Mouse (Mus musculus): ENCODE measurements around the gene Atf6b. TPM values are rescaled to one million over a fixed set of nuclear protein-coding genes. Genes with fewer than 3 reads are reported as not detected.

Atf6b gene
- total RNA-seq, 2 experiments from 2014 or later, result 15.6 to 17.8 TPM

DNA sequence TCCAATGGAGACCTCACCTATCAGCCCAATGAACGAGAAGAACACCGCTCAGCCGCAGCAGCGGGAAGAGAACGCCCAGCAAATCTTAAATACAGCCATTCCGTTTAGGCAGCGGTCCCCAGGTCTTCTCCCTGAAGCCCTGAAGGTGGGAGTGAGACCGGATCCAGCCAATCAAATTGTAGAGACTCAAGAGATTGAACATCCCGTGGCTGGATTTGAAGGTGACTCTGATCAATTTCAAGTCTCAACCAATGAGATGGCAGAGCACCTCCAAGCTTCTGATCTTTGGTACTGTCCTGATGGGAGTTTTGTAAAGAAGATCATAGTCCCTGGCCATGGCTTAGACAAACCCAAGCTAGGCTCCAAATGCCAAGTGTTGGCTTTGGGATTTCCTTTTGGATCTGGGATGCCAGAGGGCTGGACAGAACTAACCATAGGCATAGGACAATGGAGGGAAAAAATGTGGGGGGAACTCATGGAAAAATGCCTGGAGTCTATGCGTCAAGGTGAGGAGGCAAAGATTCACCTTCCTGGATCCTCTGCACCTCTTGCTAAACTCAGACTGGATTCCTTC is 1.6 kb upstream of the Atf6b start:
- intact Hi-C loops (cut with DNase I), result no loop called here
- no peak for DNase-seq (ENCODE audit: low spot score)

DNA sequence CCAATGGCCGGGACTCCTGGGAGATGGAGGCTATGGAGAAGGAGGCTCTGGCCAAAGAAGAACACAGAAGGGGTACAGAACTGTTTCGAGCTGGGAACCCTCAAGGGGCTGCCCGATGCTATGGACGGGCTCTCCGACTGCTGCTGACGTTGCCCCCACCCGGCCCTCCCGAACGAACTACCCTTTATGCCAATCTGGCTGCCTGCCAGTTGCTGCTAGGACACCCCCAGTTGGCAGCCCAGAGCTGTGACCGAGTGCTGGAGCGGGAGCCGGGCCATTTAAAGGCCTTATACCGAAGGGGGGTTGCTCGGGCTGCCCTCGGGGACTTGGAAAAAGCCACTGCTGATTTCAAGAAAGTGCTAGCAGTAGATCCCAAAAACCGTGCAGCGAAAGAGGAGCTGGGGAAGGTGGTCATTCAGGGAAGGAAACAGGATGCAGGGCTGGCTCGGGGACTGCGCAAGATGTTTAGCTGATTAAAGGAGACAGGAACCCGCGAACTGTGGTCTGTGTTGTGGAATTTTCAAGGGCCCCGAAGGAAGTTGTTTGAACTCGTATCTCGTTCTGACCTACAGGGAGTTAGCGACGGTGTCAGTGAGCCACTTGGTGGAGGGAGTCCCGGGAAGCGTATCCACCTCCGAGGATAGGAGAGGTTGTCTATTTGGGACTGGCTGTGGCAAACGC is 975 bp upstream of the Atf6b start:
- intact Hi-C loops (cut with DNase I), result no loop called here
- DNase-seq (ENCODE audit: low spot score), result no peak

DNA sequence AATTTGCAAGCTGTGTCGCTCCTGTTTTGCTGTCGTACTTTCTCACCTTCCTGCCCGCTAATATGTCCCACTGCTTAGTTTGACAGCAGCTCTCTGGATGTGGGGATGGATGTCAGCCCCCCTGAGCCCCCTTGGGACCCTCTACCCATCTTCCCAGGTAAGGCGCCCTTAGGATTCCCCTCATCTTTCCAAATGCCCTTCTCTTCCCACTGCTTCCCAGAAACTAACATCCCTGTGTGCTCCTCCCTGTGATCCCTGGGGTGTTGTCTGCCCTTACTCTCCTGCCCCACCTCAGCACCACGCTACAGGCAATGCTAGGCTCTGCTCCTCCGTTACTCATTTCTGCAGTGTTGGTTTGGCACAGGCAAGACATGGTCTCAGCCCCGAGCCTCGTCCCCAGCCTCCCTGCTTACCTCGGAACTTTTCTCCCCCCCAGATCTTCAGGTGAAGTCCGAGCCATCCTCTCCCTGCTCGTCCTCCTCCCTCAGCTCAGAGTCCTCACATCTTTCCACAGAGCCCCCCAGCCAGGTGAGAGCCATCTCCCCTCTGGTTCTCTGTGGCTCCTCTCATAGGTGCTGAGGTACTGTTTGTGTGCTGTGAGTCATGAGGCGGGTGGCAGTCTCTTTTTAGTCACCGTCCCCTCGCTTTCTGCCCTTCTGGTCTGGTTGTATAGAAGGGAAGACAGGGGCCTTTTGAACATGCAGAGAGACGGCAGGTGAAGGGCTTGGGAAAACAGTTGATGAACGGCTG is 1.4 kb downstream of the Atf6b start:
- intact Hi-C loops (cut with DNase I), result no loop called here
- DNase-seq (ENCODE audit: low spot score), result no peak

DNA sequence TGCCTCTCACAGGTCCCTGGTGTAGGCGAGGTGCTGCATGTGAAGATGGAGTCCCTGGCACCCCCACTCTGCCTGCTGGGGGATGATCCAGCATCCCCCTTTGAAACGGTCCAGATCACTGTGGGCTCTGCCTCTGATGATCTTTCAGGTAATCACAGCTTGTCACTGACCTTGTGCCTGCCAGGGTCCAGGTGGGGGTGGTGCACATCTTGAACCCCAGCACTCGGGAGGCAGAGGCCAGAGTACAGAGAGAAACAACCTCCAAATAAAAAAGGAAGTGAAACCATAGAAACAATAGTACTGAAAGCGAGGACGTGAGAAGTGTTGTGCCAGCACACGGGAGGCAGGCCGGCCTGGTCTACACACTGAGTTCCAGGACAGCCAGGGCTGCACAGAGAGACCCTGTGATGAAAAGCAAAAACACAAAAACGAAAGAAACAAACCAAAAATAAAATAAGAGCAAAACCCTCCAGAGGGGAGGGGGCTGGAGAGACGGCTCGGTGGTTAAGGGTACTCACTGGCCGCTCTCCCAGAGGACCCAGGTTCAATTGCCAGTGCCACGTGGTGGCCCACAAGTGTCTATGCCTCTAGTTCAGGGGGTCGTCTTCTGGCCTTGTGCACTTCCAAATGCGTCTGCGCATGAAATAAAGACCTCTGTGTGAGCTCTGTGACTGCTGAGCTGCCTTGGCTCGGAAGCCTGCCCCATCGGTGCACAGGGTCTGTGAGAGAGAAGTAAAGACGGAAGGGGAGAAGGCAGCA is 2.3 kb downstream of the Atf6b start:
- intact Hi-C loops (cut with DNase I), result no loop called here
- DNase-seq (ENCODE audit: low spot score), result no peak

DNA sequence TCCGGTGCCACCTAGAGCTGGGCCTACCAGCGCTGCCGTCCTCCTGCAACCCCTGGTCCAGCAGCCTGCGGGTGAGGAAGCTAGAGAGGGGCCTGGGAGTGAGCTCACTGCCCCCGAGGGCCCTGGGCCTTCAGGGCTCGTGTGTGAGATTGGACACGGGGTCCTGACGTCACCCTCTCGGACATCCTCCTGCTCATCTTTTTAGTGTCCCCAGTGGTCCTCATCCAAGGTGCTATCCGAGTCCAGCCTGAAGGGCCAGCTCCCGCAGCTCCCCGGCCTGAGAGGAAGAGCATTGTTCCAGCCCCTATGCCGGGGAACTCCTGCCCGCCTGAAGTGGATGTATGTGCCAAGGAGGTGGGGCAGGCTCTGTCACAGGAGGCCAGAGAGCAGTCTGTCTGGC is 3.8 kb downstream of the Atf6b start:
- DNase-seq (ENCODE audit: low spot score), result no peak
- intact Hi-C loops (cut with DNase I), result loop anchor here (5.0 kb wide), 1 partner anchor 162 kb away; no protein-coding TSS in a partner anchor

DNA sequence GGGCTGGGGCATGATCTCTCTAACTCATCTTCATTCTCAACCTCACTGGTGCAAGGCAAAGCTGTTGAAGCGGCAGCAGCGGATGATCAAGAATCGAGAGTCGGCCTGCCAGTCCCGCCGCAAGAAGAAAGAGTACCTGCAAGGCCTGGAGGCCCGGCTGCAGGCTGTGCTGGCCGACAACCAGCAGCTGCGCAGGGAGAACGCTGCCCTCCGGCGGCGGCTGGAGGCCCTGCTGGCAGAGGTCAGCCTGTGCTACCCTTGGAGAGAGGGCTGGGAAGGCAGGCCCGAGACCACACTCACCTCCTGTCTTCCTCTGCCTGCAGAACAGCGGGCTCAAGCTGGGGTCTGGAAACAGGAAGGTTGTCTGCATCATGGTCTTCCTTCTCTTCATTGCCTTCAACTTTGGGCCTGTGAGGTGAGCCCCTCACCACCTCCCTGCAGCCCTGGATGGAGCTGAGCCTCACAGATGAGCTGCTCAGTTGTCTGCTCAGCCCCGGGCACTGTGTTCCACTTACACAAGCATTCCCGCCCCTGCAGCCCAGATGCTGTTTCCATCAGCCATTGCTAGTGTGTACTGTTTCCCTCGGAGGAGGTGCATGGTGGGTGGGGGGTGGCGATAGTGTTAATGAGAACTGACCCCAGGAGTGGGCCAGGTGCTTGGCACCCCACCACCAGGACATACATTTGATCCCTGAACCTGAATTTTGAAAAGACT is 4.7 kb downstream of the Atf6b start:
- no peak for DNase-seq (ENCODE audit: low spot score)

DNA sequence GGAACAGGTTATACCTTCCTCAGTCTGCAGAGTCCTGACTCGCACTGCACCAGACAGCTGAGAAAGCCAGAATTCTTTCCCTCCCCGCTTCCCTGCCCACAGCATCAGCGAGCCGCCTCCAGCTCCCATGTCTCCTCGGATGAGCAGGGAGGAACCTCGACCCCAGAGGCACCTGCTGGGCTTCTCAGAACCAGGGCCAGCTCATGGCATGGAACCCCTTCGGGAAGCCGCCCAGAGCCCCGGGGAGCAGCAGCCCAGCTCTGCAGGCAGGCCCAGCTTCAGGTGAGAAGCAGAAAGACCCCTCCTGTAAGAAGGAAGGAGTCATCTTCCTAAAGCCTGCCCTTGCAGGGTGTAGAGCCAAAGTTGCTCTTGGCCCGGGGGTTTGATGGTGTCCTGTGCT is 5.6 kb downstream of the Atf6b start:
- DNase-seq (ENCODE audit: low spot score), result no peak
- intact Hi-C loops (cut with DNase I), result loop anchor here (2.0 to 5.0 kb wide), 2 partner anchors 60 to 160 kb away; no protein-coding TSS in a partner anchor

More for the DNA sequence above, 4.7 kb downstream of the Atf6b start:
- intact Hi-C loops (cut with DNase I), result loop anchor here (2.0 to 5.0 kb wide), 2 partner anchors 61 to 161 kb away; no protein-coding TSS in a partner anchor

DNA sequence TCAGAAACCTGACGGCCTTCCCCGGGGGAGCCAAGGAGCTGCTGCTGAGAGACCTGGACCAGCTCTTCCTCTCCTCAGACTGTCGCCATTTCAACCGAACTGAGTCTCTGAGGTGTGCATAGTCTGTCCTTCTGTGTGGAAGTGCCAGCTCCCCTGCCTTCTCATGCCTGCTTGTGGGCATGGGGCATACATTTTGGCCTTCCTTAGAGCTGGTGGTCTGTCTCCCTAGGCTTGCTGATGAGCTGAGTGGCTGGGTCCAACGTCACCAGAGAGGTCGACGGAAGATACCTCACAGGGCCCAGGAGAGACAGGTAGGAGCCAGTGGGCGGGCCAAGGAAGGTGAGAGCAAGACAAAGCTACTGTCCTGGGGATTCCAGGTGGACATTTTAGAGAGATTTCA is 6.0 kb downstream of the Atf6b start:
- no peak for DNase-seq (ENCODE audit: low spot score)
- intact Hi-C loops (cut with DNase I), result loop anchor here (2.0 to 5.0 kb wide), 2 partner anchors 60 to 159 kb away; no protein-coding TSS in a partner anchor

DNA sequence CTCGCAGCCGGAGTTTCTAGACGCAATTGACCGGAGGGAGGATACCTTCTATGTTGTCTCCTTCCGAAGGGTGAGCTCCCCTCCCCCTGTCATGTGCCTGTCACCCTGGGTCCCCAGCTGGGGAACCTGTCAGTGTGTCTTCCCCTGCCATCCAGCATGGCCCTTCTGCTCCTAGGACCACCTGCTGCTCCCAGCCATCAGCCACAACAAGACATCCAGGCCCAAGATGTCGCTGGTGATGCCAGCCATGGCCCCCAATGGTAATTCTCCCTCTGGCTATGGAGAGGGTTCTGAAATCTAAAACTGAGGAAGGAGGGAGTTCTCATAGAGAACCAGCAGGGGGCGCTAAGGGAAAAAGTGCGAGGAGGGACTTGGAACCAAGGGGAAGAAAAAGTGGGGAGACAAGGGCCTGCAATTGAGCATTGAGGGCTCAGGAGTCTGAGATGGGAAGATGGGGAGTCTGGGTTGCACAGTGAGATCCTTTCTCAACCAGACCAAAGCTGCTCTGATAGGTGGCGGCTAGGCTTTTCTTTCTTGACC is 6.9 kb downstream of the Atf6b start:
- intact Hi-C loops (cut with DNase I), result loop anchor here (2.0 to 5.0 kb wide), 2 partner anchors 59 to 158 kb away; no protein-coding TSS in a partner anchor
- DNase-seq (ENCODE audit: low spot score), result no peak

DNA sequence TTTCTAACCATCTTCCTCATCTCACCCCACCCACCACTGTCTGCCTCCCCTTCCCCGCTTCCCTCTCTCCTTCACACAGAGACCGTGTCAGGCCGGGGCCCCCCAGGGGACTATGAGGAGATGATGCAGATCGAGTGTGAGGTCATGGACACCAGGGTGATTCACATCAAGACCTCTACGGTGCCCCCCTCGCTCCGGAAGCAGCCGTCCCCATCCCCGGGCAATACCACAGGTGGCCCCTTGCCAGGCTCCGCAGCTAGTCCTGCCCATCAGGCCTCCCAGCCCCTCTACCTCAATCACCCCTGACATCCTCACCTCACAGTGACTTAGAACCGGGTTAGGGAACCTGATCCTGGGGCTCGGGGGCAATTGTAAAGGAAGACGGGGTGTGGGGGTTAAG is 7.4 kb downstream of the Atf6b start:
- intact Hi-C loops (cut with DNase I), result loop anchor here (5.0 kb wide), 1 partner anchor 158 kb away; no protein-coding TSS in a partner anchor
- DNase-seq (ENCODE audit: low spot score), result no peak

DNA sequence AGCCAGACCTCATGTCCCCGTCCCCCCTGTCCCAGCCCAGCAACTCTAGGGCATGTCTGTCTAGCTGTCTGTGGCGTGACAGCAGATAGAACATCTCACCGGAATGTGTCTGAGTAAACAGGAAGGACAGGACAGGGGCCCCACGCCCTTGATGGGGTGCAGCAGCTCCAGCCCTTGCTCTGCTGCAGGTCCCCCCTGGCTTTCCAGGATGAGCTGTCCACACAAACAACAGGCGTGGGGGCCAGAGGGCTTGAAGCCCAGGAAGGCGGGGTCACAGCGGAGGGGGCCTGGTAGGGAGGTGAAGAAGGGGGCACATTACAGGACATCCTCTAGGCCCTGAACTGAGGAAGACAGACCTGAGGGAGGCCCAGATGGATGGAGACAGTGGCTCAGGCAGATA is 8.2 kb downstream of the Atf6b start:
- intact Hi-C loops (cut with DNase I), result no loop called here
- DNase-seq (ENCODE audit: low spot score), result no peak

DNA sequence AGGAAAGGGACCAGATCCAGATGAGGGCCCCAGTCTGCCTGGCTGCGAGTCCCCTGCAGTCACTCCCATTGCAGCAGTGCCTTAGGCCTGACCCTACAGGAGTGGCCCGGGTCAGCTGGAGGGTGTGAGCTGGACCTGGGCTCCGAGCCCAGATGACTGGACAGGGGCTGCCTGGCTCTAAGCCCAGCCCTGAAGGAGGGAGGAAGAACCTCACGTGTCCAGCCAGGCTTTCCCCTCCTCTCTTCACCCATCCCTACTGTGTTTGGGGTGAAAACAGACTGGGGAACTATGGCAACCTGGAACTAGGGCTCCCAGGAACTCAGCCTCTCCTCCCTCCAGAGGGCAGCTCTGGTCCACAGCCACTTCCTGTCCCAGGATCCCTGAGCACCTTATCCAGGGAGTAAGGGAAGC is 8.6 kb downstream of the Atf6b start:
- intact Hi-C loops (cut with DNase I), result no loop called here
- DNase-seq (ENCODE audit: low spot score), result peak; percentile 94

DNA sequence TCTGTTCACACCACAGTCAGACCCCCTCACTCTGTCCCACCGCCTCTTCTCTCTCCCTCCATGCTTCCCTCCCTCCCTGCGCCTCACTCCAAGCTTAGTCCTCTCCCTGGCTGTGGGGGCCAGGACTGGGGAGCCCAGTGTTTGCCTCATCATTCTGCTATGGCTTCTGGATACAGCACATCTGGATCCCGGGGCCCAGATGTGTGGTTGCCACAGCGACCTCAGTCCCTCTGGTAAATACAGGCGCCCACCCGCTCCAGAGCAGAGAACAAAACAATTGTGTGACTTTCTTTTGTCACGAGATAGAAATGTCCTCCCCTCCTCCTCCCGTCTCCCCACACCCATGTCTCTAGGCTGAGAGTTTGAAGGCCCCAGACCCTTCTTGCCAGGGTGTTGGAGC is 9.7 kb downstream of the Atf6b start:
- peak; percentile 58 for DNase-seq (ENCODE audit: low spot score)
- intact Hi-C loops (cut with DNase I), result no loop called here

DNA sequence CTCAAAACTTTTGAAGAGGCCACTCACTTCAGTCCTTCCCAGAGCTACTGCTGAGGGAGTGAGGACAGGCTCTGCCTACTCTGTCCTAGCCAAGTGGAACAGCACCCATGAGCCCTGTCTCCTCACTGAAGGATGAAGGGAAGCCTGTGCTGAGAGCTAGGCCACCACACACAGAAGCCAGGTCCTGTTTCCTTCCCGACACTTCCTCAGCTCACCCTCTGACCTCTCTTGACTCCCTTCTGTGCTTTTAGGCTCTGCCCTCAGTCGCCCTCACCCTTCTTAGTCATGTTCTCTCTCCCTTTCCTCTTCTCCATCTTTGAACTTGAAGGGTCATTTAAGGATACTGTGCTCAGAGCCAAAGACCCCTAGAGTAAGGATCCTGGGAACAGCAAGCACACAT is 10.3 kb downstream of the Atf6b start:
- intact Hi-C loops (cut with DNase I), result no loop called here
- DNase-seq (ENCODE audit: low spot score), result no peak

DNA sequence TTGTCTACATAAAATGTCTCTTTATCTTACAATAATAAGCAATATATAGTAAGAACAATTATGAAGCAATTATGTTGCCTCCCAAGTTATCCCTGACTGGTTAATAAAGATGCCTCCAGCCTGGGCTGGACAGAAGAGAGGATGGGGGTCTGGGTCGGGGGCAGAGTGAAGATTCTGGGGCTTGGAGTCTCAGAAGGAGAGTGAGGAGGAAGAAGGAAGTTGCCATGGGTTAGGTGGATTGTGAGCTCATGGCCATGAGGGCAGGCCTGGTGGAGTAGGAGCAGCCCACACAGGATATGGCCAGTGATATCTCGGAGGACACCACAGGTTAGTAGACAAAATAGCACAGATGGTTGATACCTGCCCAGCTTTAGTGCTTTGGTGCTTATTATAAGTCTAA is 11.2 kb downstream of the Atf6b start:
- intact Hi-C loops (cut with DNase I), result no loop called here

DNA sequence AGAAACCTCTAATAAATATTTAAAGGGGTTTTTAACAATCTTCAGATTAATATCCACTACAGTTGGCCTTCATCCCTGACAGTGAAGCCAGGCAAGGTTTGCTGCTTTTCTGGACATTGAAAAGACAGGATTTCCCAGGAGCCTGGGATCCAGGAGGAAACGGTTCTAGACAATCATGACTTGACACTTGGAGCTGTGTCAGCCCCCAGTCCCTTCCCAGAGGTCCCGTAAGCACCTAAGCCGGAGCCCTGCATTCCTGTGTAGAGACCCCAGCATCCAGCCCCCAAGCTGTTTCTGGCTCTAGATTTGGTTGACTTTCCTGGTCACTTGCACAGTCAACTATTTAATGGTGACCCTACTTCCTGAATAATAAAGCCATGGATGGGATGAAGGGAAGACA is 11.6 kb downstream of the Atf6b start:
- no peak for DNase-seq (ENCODE audit: low spot score)
- intact Hi-C loops (cut with DNase I), result no loop called here

More for the DNA sequence above, 11.2 kb downstream of the Atf6b start:
- no peak for DNase-seq (ENCODE audit: low spot score)

DNA sequence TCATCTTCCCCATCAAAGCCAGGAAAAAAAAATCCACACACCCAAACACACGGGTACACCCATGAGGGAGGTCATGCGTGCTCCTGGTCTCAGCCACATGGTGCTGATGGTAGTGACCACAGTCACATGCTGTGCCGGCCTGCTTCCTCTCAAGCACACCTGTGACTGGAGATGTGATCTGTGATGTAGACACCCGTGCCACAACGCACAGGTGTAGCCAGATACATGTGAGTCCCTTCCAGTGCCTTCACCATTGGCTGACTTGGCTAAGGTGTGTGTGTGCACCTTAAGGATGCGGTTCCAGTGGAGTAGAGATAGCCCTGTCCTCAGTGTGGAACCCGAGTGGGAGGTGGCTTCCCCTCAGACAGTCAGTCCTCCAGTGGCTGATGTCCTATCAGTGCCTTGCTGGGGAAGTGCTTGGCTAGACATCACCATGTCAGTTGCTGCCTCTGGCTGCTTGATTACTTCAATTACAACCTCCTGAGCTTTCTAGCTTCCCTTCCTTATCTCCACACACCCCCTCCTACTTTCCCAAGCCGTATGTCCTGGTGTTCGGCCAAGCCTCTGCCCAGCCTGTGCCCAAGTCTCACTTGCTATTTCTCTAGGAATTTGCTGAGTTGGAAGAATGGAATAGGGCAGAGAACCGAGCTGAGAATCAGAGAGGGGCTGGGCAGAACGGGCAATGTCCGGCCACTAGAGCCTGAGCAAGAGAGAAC is 12.4 kb downstream of the Atf6b start:
- intact Hi-C loops (cut with DNase I), result no loop called here
- DNase-seq (ENCODE audit: low spot score), result no peak

DNA sequence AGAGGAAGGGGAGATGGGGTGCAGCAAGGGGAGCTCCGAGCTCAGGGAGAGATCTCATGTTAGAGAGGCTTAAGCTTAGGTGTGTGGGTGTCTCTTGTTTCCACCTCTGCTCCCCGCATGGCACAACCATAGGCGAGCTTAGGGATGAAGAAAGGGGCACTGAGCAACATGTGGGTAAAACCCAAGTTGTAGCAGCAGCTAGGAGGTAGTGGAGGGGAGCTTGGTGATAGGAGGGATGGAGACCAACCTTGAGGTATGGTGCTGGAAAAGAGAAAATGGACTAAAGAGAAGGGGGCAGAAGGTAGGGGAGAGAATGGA is 12.9 kb downstream of the Atf6b start:
- no peak for DNase-seq (ENCODE audit: low spot score)
- intact Hi-C loops (cut with DNase I), result loop anchor here (2.0 kb wide), 1 partner anchor 21 kb away; no protein-coding TSS in a partner anchor
